Mouse (Mus musculus): ENCODE results near the gene Gm17949.
A peak's percentile ranks its signal among the peaks of the same experiment; 100 is the strongest.

Gm17949 gene

DNA sequence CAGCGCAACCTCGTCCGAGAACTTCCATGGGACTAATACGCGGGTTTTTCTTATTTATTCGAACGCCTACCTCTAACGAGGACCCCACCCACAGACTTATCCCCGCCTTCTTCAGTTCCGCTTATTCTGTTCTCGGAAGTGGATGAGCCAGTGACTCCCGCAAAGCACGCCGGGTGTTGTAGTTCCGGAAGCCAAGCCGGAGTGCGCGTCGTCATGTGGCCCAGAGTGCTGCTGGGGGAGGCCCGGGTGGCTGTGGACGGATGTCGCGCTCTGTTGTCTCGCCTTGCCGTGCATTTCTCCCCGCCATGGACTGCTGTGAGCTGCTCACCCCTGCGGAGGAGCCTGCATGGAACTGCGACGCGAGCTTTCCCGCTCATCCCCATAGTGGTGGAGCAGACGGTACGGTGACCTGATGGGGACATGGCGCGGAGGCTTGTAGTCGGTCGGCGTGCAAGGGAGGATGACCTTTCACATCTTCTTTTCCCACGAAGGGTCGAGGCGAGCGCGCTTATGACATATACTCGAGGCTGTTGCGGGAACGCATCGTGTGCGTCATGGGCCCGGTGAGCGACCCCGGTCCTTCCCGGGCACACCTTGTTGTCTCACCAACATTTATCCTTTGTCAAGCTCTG, 21.0 kb upstream of the Gm17949 start, which contains the start of gene Clpp:
Gene Clpp, plus strand, starts transcription at position 191 of the 632 bp plus-strand sequence.
- peak; percentile 98 for DNase-seq (ENCODE audit: low spot score)

GRCm38 (mm10) chr17:56990966-56991365, 20.3 kb upstream of the Gm17949 start:
- DNase-seq (ENCODE audit: low spot score) = no peak

GRCm38 (mm10) chr17:56995046-56995445, 16.2 kb upstream of the Gm17949 start:
- no peak for DNase-seq (ENCODE audit: low spot score)

GRCm38 (mm10) chr17:56996506-56996905, 14.8 kb upstream of the Gm17949 start:
- no peak for DNase-seq (ENCODE audit: low spot score)

- peak; percentile 98 for DNase-seq (ENCODE audit: low spot score)
Measured at GRCm38 (mm10) chr17:56997029-56997667, 14.1 kb upstream of the Gm17949 start, which contains the start of gene Alkbh7. Gene Alkbh7 (plus strand): TSS chr17:56997339.

- no peak for DNase-seq (ENCODE audit: low spot score)
Measured at GRCm38 (mm10) chr17:56999414-56999813, 11.9 kb upstream of the Gm17949 start.

- DNase-seq (ENCODE audit: low spot score) = no peak
Measured at GRCm38 (mm10) chr17:56999968-57000609, 11.2 kb upstream of the Gm17949 start, which contains the start of gene Pspn. Gene Pspn (minus strand): TSS chr17:57000018.

DNA sequence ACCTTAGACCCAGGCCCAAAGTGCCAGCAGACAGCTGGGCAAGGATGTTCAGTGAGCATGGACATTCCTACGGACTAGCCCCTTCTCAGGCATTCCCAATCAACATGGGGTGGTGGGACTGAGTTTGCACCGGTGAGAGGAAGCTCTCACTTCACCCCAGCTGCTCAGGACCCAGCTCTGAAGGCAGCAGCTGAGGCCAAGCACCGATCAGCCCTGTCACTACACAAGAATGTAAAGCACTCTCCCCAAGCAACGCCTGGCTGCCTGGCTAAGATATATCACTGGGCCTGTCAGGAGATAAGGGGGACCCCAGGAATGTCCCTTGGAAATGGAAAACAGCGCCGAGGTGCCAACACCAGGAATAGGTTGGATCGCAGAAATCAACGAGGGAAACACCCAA, 10.0 kb upstream of the Gm17949 start:
- DNase-seq (ENCODE audit: low spot score) = no peak

- DNase-seq (ENCODE audit: low spot score) = no peak
Measured at GRCm38 (mm10) chr17:57003994-57004393, 7.3 kb upstream of the Gm17949 start.

GRCm38 (mm10) chr17:57007137-57007905, 3.9 kb upstream of the Gm17949 start:
- no peak for DNase-seq (ENCODE audit: low spot score)

DNA sequence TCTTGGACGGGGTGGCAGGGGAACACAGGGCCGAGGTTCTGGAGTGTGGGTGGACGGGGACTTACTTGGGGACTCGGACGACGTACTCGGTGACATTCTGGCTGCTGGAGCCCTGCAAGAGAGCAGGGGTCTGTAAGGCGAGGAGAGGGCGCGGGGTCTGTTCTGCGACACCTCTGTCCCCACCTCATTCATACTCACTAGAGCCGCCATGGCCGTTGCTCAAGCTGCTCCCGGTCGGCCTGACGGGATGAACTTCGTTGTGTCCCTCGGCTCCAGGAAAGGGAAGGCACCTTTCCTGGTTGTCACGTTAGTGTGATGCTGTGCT, 396 bp upstream of the Gm17949 start:
- no peak for DNase-seq (ENCODE audit: low spot score)

DNA sequence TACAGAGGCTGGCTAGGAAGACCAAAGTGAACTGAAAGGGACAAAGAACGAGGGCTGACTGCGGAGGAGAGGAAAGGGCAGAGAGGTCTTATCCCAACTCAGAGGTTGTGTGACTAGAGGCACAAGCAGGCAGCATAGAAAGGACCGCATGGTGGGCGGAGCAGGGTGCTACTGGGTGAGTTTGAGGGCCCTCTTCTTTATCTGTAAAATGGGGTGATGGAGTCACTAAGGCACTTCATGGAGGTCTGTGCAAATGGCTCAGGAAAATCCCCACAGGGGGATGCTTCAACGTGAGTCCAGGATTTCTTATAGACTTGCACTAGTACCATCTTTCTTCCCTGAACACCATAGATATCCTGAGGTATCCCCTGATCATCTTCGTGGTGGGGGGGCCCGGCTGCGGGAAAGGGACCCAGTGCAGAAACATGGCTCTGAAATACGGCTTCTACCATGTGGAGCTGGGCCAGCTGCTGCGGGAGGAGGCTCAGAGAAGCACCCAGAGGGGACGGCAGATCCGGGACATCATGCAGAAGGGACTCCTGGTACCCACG, 1.1 kb downstream of the Gm17949 start:
- DNase-seq (ENCODE audit: low spot score) = no peak

DNA sequence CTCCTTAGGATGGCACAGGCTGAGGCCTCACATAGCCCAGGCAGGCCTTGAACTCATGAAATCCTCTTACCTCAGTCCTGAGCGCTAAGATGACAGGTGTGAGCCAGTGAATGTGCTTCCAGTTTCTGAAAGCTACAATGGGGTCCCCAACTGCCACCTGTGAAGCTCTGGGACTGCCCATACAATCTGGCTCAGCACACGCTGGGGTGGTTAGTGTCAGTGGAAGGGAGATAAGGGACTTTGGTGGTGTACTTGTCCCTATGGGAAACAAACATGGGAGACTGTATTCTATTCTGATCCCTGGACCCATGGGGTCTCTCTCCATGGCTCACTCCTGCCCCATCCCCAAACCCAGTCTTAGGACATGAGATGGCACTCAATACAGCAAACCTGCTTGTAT, 8.4 kb downstream of the Gm17949 start:
- DNase-seq (ENCODE audit: low spot score) = no peak

DNA sequence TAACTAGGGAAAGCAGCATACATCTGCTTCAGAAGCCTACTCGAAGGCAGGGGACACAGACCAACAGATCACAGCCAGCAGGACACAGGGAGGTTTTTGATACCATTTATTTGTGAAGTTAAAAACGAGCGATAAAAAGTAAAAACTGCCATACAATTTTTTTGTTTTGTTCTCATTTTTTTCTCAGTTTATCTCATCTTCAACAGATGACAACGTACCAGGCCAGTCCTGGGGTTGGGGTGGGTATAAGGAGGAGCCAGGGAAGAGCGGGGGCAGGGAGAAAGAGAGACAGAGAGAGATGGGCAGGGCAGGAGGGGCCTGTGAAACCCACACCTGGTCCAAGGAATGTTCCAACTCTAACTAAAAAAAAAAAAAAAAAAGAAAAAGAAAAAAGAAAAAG, 9.7 kb downstream of the Gm17949 start:
- DNase-seq (ENCODE audit: low spot score) = no peak

DNA sequence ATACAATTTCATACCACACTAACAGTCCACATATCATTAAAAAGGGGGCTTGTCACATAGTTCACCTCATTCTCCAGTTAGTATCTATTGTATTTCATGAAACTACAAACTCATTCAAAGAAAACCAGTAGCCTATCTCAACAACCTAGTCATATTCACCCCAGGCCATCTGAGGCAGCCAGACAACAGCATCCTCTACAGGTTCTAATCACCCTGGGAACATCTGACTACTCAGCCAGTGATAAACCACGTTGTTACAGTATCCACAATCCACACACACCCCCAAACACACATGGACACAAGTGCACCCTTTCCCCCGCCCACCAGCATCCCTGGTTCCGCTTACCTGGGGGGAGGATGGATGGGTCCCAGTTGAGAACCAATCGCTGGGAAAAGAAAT, 16.2 kb downstream of the Gm17949 start:
- no peak for DNase-seq (ENCODE audit: low spot score)

- DNase-seq (ENCODE audit: low spot score) = no peak
Measured at GRCm38 (mm10) chr17:57029691-57030090, 18.4 kb downstream of the Gm17949 start.

- DNase-seq (ENCODE audit: low spot score) = peak; percentile 39
Measured at GRCm38 (mm10) chr17:57030931-57031660, 19.8 kb downstream of the Gm17949 start, which contains the start of gene Khsrp. Gene Khsrp (minus strand): TSS chr17:57031522.

DNA sequence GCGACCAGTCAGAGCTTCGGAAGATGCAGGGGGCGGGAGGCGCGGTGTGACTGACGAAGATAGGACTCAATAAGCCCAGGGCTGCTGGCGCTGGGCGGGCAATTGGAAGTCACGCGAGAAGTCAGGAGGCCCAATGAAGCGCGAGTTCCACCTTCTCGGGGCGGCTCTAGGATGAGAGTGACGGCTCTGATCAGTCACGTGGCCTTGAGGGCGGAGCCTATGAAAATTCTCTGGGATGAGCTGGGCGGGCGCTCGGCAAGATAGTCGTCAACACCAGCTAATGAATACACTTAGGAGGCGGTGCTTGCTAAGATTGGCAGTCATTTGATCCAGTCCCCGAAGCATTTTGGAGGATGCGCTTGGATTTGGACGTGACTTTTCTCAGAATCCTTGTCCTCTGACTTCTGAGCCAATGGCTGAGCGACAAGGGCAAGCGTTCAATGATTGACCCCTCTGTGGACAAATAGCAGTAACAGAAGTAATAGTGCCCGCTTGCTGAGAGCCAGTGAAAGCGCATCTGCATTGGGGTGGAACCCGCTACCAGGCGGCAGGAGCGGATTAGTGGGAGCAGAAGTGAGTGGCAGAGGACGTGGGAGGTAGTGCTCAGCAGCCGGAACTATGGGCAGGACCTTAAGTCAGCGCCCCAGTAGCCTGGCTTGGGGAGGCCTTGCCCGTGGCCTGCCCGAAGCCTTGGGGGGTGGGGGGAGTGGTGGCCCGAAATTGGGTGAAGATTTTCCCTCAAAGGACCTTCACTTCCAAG, 20.6 kb downstream of the Gm17949 start:
- DNase-seq (ENCODE audit: low spot score) = peak; percentile 100

DNA sequence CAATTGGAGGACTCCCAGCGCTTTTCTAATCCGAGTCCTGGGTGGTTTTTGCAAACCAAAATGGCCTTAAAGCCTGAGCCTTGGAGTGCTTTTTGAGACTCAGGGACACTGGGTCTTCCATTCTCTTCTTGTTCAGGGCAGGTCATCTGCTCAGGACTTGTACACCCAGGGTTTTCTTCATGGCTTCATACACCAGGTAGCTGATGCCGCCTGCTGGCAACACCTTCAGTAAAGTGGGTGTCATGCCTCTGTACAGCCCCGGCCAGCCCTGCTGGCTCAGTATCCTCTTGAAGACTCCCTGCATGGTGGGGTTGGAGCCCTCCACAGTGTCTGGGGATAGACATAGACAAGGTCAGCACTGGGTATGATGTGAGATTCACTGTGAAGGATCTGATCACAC, 21.6 kb downstream of the Gm17949 start:
- no peak for DNase-seq (ENCODE audit: low spot score)

DNA sequence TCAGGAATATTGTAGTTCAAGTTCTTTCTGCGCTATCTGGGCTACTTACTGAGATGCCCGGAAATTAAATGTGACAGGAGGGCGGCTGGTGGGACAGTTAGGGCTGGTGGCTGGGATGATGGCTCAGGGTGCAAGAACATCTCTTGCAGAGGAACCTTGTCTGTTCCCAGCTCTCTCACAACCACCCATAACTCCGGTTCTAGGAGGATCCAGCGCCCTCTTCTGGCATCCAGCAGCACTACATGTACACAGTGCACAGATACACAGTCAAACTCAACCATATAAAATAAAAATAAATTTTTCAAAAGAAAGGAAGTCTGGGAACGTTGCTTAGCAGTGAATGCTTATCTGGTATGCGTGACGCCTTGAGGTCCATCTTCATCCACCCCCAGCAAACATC, 27.7 kb downstream of the Gm17949 start:
- DNase-seq (ENCODE audit: low spot score) = no peak

DNA sequence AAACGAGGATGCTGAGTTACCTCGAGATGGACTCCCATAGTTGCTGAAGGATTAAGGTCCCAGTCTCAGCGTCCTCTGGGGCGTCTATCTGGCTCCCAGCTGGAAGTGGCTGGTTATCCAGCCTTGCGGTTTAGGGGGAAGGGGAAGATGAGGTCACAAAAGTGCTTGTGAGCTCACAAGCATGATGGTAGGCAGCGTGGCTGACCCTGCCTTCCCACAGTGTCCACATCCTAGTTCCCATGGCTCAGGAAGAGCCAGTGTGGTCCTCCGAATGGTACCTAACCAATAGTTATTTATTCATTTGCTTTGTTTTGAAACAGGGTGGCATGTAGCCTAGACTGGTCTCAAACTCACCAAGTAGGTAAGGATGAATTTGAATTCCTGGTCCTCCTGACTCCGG, 30.3 kb downstream of the Gm17949 start, which contains the start of gene Slc25a41:
Gene Slc25a41, minus strand, starts transcription at position 101 of the 400 bp plus-strand sequence.
- no peak for DNase-seq (ENCODE audit: low spot score)

Data from T-cell, adult 2 months (primary cell).